In genomic region chr4:128855613-128856040, GRCm38 (mm10) we compare ENCODE assay signal across 9 mouse cellular contexts. TPM values are rescaled to one million over a fixed set of nuclear protein-coding genes. Genes with fewer than 3 reads are reported as not detected.
A peak's percentile ranks its signal among the peaks of the same experiment; 100 is the strongest.
DNase-seq lines count a peak whose midpoint lies in the region; ATAC-seq and TF ChIP-seq lines count a peak whose summit lies in the region.
"Had no signal": no experiment of that assay in that cellular context is flagged by ENCODE, and none has a peak within 500 bp of the region (broad histone marks: within the 10 kb centered on the region; RNA-seq: fewer than 3 reads in every experiment).

No protein-coding gene starts in this region.

- H3K4me3 ChIP-seq in kidney, postnatal 0 days (replicated peaks; ENCODE audit: low read depth, low read length), result no peak overlapping the region
- H3K4me3 ChIP-seq in neural tube, embryonic 15.5 days (replicated peaks), result no peak overlapping the region
- no peak overlapping the region for H3K4me3 ChIP-seq in forebrain, embryonic 14.5 days (ENCODE audit: low read depth, low read length)
- H3K4me3 ChIP-seq: neural tube, embryonic 12.5 days had no signal

- 72% methylated on average over 4 of the region's 4 CpGs for WGBS in kidney, postnatal 0 days
- WGBS in neural tube, embryonic 15.5 days, result 86% methylated on average over 4 of the region's 4 CpGs
- WGBS in forebrain, embryonic 14.5 days, result 76% methylated on average over 4 of the region's 4 CpGs

- no peaks in the 10 kb centered on the region for H3K9me3 ChIP-seq in kidney, postnatal 0 days (replicated peaks; ENCODE audit: low read length)
- H3K9me3 ChIP-seq in neural tube, embryonic 15.5 days (replicated peaks), result no peaks in the 10 kb centered on the region
- H3K9me3 ChIP-seq in forebrain, embryonic 14.5 days (replicated peaks; ENCODE audit: control insufficient read depth, low read length), result no peaks in the 10 kb centered on the region

- no peaks in the 10 kb centered on the region for H3K36me3 ChIP-seq in kidney, postnatal 0 days (ENCODE audit: insufficient read depth, low read length)
- no peaks in the 10 kb centered on the region for H3K36me3 ChIP-seq in neural tube, embryonic 15.5 days
- H3K36me3 ChIP-seq in forebrain, embryonic 14.5 days (ENCODE audit: control insufficient read depth, insufficient read depth, low read length), result no peaks in the 10 kb centered on the region
- H3K36me3 ChIP-seq: neural tube, embryonic 12.5 days had no signal

- TF ChIP-seq CTCF in kidney, postnatal 0 days (IDR thresholded peaks at IDR 0.05; ENCODE audit: low read depth), result no peak

- no peak overlapping the region for H3K9ac ChIP-seq in kidney, postnatal 0 days (ENCODE audit: low read depth, low read length)
- no peak overlapping the region for H3K9ac ChIP-seq in neural tube, embryonic 15.5 days (replicated peaks)
- H3K9ac ChIP-seq in forebrain, embryonic 14.5 days (ENCODE audit: low read length), result no peak overlapping the region
- H3K9ac ChIP-seq: neural tube, embryonic 12.5 days had no signal

- intact Hi-C loops in gastrocnemius, postnatal 14 days (cut with DNase I; ENCODE audit: low total_unique reads), result loop anchor here (2.0 to 5.0 kb wide), 2 partner anchors 89 to 143 kb away; no protein-coding TSS in a partner anchor

- DNase-seq in cerebellum, adult 18-20 months, result peak; percentile 19 to 29
- no peak for DNase-seq in cerebellum, adult 8-10 months
- peak; percentile 67 for DNase-seq in gonadal fat pad, adult 2 months (ENCODE audit: low read depth)
- no peak for DNase-seq in kidney, postnatal 0 days (ENCODE audit: low spot score)
- DNase-seq in gastrocnemius, postnatal 14 days, result no peak
- no peak for DNase-seq in forebrain, embryonic 14.5 days (ENCODE audit: low spot score)

- H3K4me2 ChIP-seq in kidney, postnatal 0 days (ENCODE audit: low read length), result no peak overlapping the region
- H3K4me2 ChIP-seq in neural tube, embryonic 15.5 days, result no peak overlapping the region
- no peak overlapping the region for H3K4me2 ChIP-seq in forebrain, embryonic 14.5 days (ENCODE audit: low read length)
- H3K4me2 ChIP-seq: neural tube, embryonic 12.5 days had no signal

- H3K27me3 ChIP-seq in kidney, postnatal 0 days (ENCODE audit: insufficient read depth, low read length), result no peaks in the 10 kb centered on the region
- no peaks in the 10 kb centered on the region for H3K27me3 ChIP-seq in neural tube, embryonic 15.5 days (replicated peaks)
- H3K27me3 ChIP-seq in forebrain, embryonic 14.5 days (replicated peaks; ENCODE audit: control insufficient read depth, insufficient read depth, low read length), result no peaks in the 10 kb centered on the region
- H3K27me3 ChIP-seq: neural tube, embryonic 12.5 days had no signal

- H3K4me1 ChIP-seq in kidney, postnatal 0 days (replicated peaks; ENCODE audit: insufficient read depth, low read length), result no peaks in the 10 kb centered on the region
- peaks cover 8% of the 10 kb centered on the region; the same call in 1 of the 2 replicates for H3K4me1 ChIP-seq in neural tube, embryonic 15.5 days
- H3K4me1 ChIP-seq in forebrain, embryonic 14.5 days (ENCODE audit: control insufficient read depth, insufficient read depth, low read length), result no peaks in the 10 kb centered on the region

- no peak overlapping the region for H3K27ac ChIP-seq in kidney, postnatal 0 days
- H3K27ac ChIP-seq in neural tube, embryonic 15.5 days (replicated peaks), result no peak overlapping the region
- H3K27ac ChIP-seq in forebrain, embryonic 14.5 days (ENCODE audit: low read depth, low read length), result no peak overlapping the region
- H3K27ac ChIP-seq: neural tube, embryonic 12.5 days had no signal

- ATAC-seq in kidney, postnatal 0 days (replicated peaks; ENCODE audit: low FRiP score, low read depth), result peak; percentile 55; the same call in 1 of the 2 replicates
- ATAC-seq in megakaryocyte progenitor cell, adult 5-6 weeks (replicated peaks; ENCODE audit: poor library complexity), result peak; percentile 75
- no peak for ATAC-seq in neural tube, embryonic 15.5 days (ENCODE audit: low FRiP score)
- no peak for ATAC-seq in forebrain, embryonic 14.5 days

RNA-seq across cellular contexts. Expression of gene Trim62, which starts 27.8 kb away (rescaled TPM):
- 2.9 and 4.4 TPM in 2 replicates for polyA plus RNA-seq in gonadal fat pad, adult 2 months (2012; rRNA removed)
- polyA plus RNA-seq in kidney, postnatal 0 days (2015; fragmentation: Nextera tagmentation; extraction: Ambion mirVana), result 5.4 and 6.2 TPM in 2 replicates
- 0.62 and 0.66 TPM in 2 replicates for total RNA-seq in megakaryocyte progenitor cell, adult 5-6 weeks (2015)
- 0.33 and 0.41 TPM in 2 replicates for total RNA-seq in megakaryocyte progenitor cell, adult 5-6 weeks (2017)
- 20.9 and 25.5 TPM in 2 replicates for polyA plus RNA-seq in neural tube, embryonic 15.5 days (2015; fragmentation: Nextera tagmentation; extraction: Ambion mirVana)
- 1 to 10 TPM; 1.1 to 1.4 TPM for total RNA-seq in gastrocnemius, postnatal 14 days (2021)
- 9.3 and 10.5 TPM in 2 replicates for polyA plus RNA-seq in forebrain, embryonic 14.5 days (2014; fragmentation: Nextera tagmentation; extraction: Ambion mirVana)

RNA-seq across cellular contexts. Expression of gene Zfp362, which starts 49.8 kb away (rescaled TPM):
- 25.9 and 39.6 TPM in 2 replicates for polyA plus RNA-seq in gonadal fat pad, adult 2 months (2012; rRNA removed)
- 31.1 and 31.2 TPM in 2 replicates for polyA plus RNA-seq in kidney, postnatal 0 days (2015; fragmentation: Nextera tagmentation; extraction: Ambion mirVana)
- total RNA-seq in megakaryocyte progenitor cell, adult 5-6 weeks (2015), result 20.5 and 22.2 TPM in 2 replicates
- total RNA-seq in megakaryocyte progenitor cell, adult 5-6 weeks (2017), result 4.7 and 5.7 TPM in 2 replicates
- polyA plus RNA-seq in neural tube, embryonic 15.5 days (2015; fragmentation: Nextera tagmentation; extraction: Ambion mirVana), result 29.3 and 33.6 TPM in 2 replicates
- total RNA-seq in gastrocnemius, postnatal 14 days (2021), result 10 to 100 TPM; 11.9 to 12.0 TPM
- polyA plus RNA-seq in forebrain, embryonic 14.5 days (2014; fragmentation: Nextera tagmentation; extraction: Ambion mirVana), result 26.1 and 31.3 TPM in 2 replicates

Comparison
In these comparisons a context has a peak if more than half of its experiments do, and no peak if none do; other contexts are left out.
1. DNase-seq: peak in cerebellum, adult 18-20 months (2 of 2) and gonadal fat pad, adult 2 months (single experiment); none in cerebellum, adult 8-10 months (single experiment), kidney, postnatal 0 days (single experiment), gastrocnemius, postnatal 14 days (single experiment) and forebrain, embryonic 14.5 days (single experiment).
2. ATAC-seq: peak in kidney, postnatal 0 days (single experiment) and megakaryocyte progenitor cell, adult 5-6 weeks (single experiment); none in neural tube, embryonic 15.5 days (single experiment) and forebrain, embryonic 14.5 days (single experiment).